ENCODE assay signal across 8 mouse cellular contexts in the genomic region with DNA sequence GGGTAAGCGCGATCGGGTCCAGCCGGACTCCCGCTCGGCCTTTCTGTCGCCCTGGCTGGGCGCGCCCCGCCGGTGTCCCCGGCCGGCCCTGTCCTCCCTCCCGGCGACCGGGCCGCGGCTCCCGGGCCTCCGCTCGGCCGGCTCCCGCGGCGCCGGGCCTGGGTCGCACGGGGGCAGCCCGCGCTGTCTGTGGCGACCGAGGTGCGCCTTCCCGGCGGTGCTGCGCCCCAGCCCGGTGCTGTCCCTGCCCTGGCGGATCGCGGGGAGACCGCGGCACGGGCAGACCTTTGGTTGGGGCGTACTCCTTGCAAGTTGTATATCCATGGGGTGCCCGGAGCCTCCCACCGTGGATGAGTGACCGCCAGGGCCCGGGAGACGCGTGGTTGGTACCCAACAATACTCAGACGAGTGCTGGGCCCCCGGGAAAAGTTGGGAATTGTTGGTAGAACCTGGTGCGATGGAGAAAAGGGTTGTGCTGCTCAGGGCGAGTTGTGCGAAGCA. TPM values are rescaled to one million over a fixed set of nuclear protein-coding genes. Genes with fewer than 3 reads are reported as not detected.
DNase-seq lines count a peak whose midpoint lies in the region; ATAC-seq and TF ChIP-seq lines count a peak whose summit lies in the region.

No protein-coding gene starts in this region.

- no peak for TF ChIP-seq CTCF in thymus, adult 2 months (IDR thresholded peaks at IDR 0.05; ENCODE audit: borderline replicate concordance, control insufficient read depth, extremely low read depth, insufficient read depth, low read length, poor library complexity)

- peaks cover 9% of the 10 kb centered on the region for H3K4me1 ChIP-seq in forebrain, embryonic 14.5 days (ENCODE audit: control insufficient read depth, insufficient read depth, low read length)
- H3K4me1 ChIP-seq in kidney, embryonic 16.5 days (ENCODE audit: insufficient read depth, low read length) = peaks cover 14% of the 10 kb centered on the region
- H3K4me1 ChIP-seq in midbrain, embryonic 11.5 days (ENCODE audit: control insufficient read depth, insufficient read depth, low read length) = peaks cover 6% of the 10 kb centered on the region; the same call in 1 of the 2 replicates
- H3K4me1 ChIP-seq in thymus, adult 2 months (replicated peaks; ENCODE audit: control insufficient read depth, insufficient read depth, low read length) = peaks cover 12% of the 10 kb centered on the region

- 1% methylated on average over 47 of the region's 55 CpGs for WGBS in forebrain, embryonic 14.5 days
- WGBS in kidney, embryonic 16.5 days = under 1% methylated on average over 47 of the region's 55 CpGs
- WGBS in midbrain, embryonic 11.5 days = under 1% methylated on average over 55 of the region's 55 CpGs
- WGBS in thymus, adult 2 months = 2% methylated on average over 54 of the region's 55 CpGs

- peak overlapping the region; percentile 85 for H3K4me3 ChIP-seq in forebrain, embryonic 14.5 days (ENCODE audit: low read depth, low read length)
- peak overlapping the region; percentile 88 for H3K4me3 ChIP-seq in kidney, embryonic 16.5 days (ENCODE audit: low read length)
- peak overlapping the region; percentile 95 for H3K4me3 ChIP-seq in midbrain, embryonic 11.5 days (ENCODE audit: low read depth, low read length)
- peak overlapping the region; percentile 47 for H3K4me3 ChIP-seq in thymus, adult 2 months (ENCODE audit: control insufficient read depth, insufficient read depth, low read length)

- peak overlapping the region; percentile 96 for H3K9ac ChIP-seq in forebrain, embryonic 14.5 days (ENCODE audit: low read length)
- H3K9ac ChIP-seq in kidney, embryonic 16.5 days (replicated peaks; ENCODE audit: low read length) = peak overlapping the region; percentile 97
- H3K9ac ChIP-seq in midbrain, embryonic 11.5 days (ENCODE audit: low read length) = peak overlapping the region; percentile 96

- no peaks in the 10 kb centered on the region for H3K27me3 ChIP-seq in forebrain, embryonic 14.5 days (replicated peaks; ENCODE audit: control insufficient read depth, insufficient read depth, low read length)
- H3K27me3 ChIP-seq in kidney, embryonic 16.5 days (ENCODE audit: insufficient read depth, low read length) = no peaks in the 10 kb centered on the region
- H3K27me3 ChIP-seq in midbrain, embryonic 11.5 days (ENCODE audit: control insufficient read depth, insufficient read depth, low read length) = no peaks in the 10 kb centered on the region
- no peaks in the 10 kb centered on the region; the same call in 1 of the 2 replicates for H3K27me3 ChIP-seq in thymus, adult 2 months (ENCODE audit: control insufficient read depth, insufficient read depth, low read length)

- intact Hi-C loops in left cerebral cortex, postnatal 4 days (cut with DNase I) = loop anchor here (5.0 kb wide), 3 partner anchors 47 to 198 kb away; no protein-coding TSS in a partner anchor
- intact Hi-C loops in left cerebral cortex, postnatal 14 days (cut with DNase I) = loop anchor here (2.0 to 5.0 kb wide), 2 partner anchors 197 to 268 kb away; a partner anchor contains a TSS

- H3K27ac ChIP-seq in forebrain, embryonic 14.5 days (ENCODE audit: low read depth, low read length) = peak overlapping the region; percentile 79
- peak overlapping the region; percentile 91 for H3K27ac ChIP-seq in kidney, embryonic 16.5 days (ENCODE audit: low read length)
- peak overlapping the region; percentile 10 for H3K27ac ChIP-seq in midbrain, embryonic 11.5 days (ENCODE audit: low read depth, low read length)
- H3K27ac ChIP-seq in thymus, adult 2 months (ENCODE audit: control insufficient read depth, insufficient read depth, low read length) = no peak overlapping the region

- peak; percentile 69 for ATAC-seq in forebrain, embryonic 14.5 days
- peak; percentile 60 for ATAC-seq in kidney, embryonic 16.5 days (ENCODE audit: low FRiP score, low TSS enrichment)
- ATAC-seq in midbrain, embryonic 11.5 days (ENCODE audit: low FRiP score) = peak; percentile 80

- peaks cover 35% of the 10 kb centered on the region for H3K36me3 ChIP-seq in forebrain, embryonic 14.5 days (ENCODE audit: control insufficient read depth, insufficient read depth, low read length)
- H3K36me3 ChIP-seq in kidney, embryonic 16.5 days (ENCODE audit: insufficient read depth, low read length) = peaks cover 33% of the 10 kb centered on the region
- H3K36me3 ChIP-seq in midbrain, embryonic 11.5 days (ENCODE audit: control insufficient read depth, insufficient read depth, low read length) = peaks cover 30% of the 10 kb centered on the region
- H3K36me3 ChIP-seq in thymus, adult 2 months (ENCODE audit: control insufficient read depth, insufficient read depth, low read length) = peaks cover 19% of the 10 kb centered on the region

- H3K4me2 ChIP-seq in forebrain, embryonic 14.5 days (ENCODE audit: low read length) = peak overlapping the region; percentile 68
- H3K4me2 ChIP-seq in kidney, embryonic 16.5 days (replicated peaks; ENCODE audit: low read depth, low read length) = peak overlapping the region; percentile 81
- H3K4me2 ChIP-seq in midbrain, embryonic 11.5 days = peak overlapping the region; percentile 68

- no peak for TF ChIP-seq POLR2A in thymus, adult 2 months (IDR thresholded peaks at IDR 0.05; ENCODE audit: control insufficient read depth, extremely low read depth, insufficient read depth, low read length, poor library complexity)

- H3K9me3 ChIP-seq in forebrain, embryonic 14.5 days (replicated peaks; ENCODE audit: control insufficient read depth, low read length) = no peaks in the 10 kb centered on the region
- no peaks in the 10 kb centered on the region for H3K9me3 ChIP-seq in kidney, embryonic 16.5 days (ENCODE audit: low read length)
- H3K9me3 ChIP-seq in midbrain, embryonic 11.5 days (ENCODE audit: control insufficient read depth, low read length) = no peaks in the 10 kb centered on the region

- DNase-seq in left cerebral cortex, postnatal 4 days = peak; percentile 44
- DNase-seq in left cerebral cortex, adult 9 months (ENCODE audit: low spot score in 2 of 2) = no peak
- DNase-seq in T-cell, adult 2 months (ENCODE audit: low spot score) = peak; percentile 27
- DNase-seq in forebrain, embryonic 14.5 days (ENCODE audit: low spot score) = peak; percentile 33
- peak; percentile 94 for DNase-seq in midbrain, embryonic 11.5 days (ENCODE audit: low spot score, missing footprints)
- peak; percentile 51 for DNase-seq in thymus, adult 2 months
- no peak for DNase-seq in left cerebral cortex, postnatal 14 days (ENCODE audit: low spot score in 2 of 2)

RNA-seq across cellular contexts. Expression of a gene that starts 0.4 kb away (rescaled TPM):
- total RNA-seq in left cerebral cortex, postnatal 4 days (2021) = 10 to 100 TPM; 14.5 to 15.1 TPM
- 4.5 and 5.0 TPM in 2 replicates for polyA plus RNA-seq in forebrain, embryonic 14.5 days (2014; fragmentation: Nextera tagmentation; extraction: Ambion mirVana)
- 4.0 and 4.1 TPM in 2 replicates for polyA plus RNA-seq in kidney, embryonic 16.5 days (2015; fragmentation: Nextera tagmentation; extraction: Ambion mirVana)
- polyA plus RNA-seq in midbrain, embryonic 11.5 days (2014; fragmentation: Nextera tagmentation; extraction: Ambion mirVana) = 7.5 and 7.6 TPM in 2 replicates
- 7.4 and 8.3 TPM in 2 replicates for polyA plus RNA-seq in thymus, adult 2 months (2012; rRNA removed)
- total RNA-seq in left cerebral cortex, postnatal 14 days (2021) = 1 to 10 TPM; 8.5 to 8.8 TPM

RNA-seq across cellular contexts. Expression of a gene that starts 11.8 kb away (rescaled TPM):
- total RNA-seq in left cerebral cortex, postnatal 4 days (2021) = 1 to 10 TPM; 1.1 to 1.4 TPM
- 0.30 and 0.78 TPM in 2 replicates for polyA plus RNA-seq in forebrain, embryonic 14.5 days (2014; fragmentation: Nextera tagmentation; extraction: Ambion mirVana)
- polyA plus RNA-seq in kidney, embryonic 16.5 days (2015; fragmentation: Nextera tagmentation; extraction: Ambion mirVana) = 10.7 and 11.9 TPM in 2 replicates
- 0.21 and 0.30 TPM in 2 replicates for polyA plus RNA-seq in midbrain, embryonic 11.5 days (2014; fragmentation: Nextera tagmentation; extraction: Ambion mirVana)
- 2.3 and 2.4 TPM in 2 replicates for polyA plus RNA-seq in thymus, adult 2 months (2012; rRNA removed)
- total RNA-seq in left cerebral cortex, postnatal 14 days (2021) = 1 to 10 TPM; 1.3 to 1.5 TPM

RNA-seq across cellular contexts. Expression of a gene that starts 15.4 kb away (rescaled TPM):
- 1 to 10 TPM; 2.8 to 4.3 TPM for total RNA-seq in left cerebral cortex, postnatal 4 days (2021)
- 2.6 and 5.6 TPM in 2 replicates for polyA plus RNA-seq in forebrain, embryonic 14.5 days (2014; fragmentation: Nextera tagmentation; extraction: Ambion mirVana)
- polyA plus RNA-seq in kidney, embryonic 16.5 days (2015; fragmentation: Nextera tagmentation; extraction: Ambion mirVana) = 1.7 and 2.0 TPM in 2 replicates
- polyA plus RNA-seq in midbrain, embryonic 11.5 days (2014; fragmentation: Nextera tagmentation; extraction: Ambion mirVana) = not detected in 2 replicates
- 4.3 and 4.5 TPM in 2 replicates for polyA plus RNA-seq in thymus, adult 2 months (2012; rRNA removed)
- 10 to 100 TPM; 15.3 to 21.0 TPM for total RNA-seq in left cerebral cortex, postnatal 14 days (2021)

RNA-seq across cellular contexts. Expression of a gene that starts 19.8 kb away (rescaled TPM):
- total RNA-seq in left cerebral cortex, postnatal 4 days (2021) = under 1 TPM; 0.22 TPM
- polyA plus RNA-seq in forebrain, embryonic 14.5 days (2014; fragmentation: Nextera tagmentation; extraction: Ambion mirVana) = 0.05 TPM in 1 of 2 replicates, not detected in the other
- 0.22 and 0.23 TPM in 2 replicates for polyA plus RNA-seq in kidney, embryonic 16.5 days (2015; fragmentation: Nextera tagmentation; extraction: Ambion mirVana)
- not detected in 2 replicates for polyA plus RNA-seq in midbrain, embryonic 11.5 days (2014; fragmentation: Nextera tagmentation; extraction: Ambion mirVana)
- 0.04 and 0.08 TPM in 2 replicates for polyA plus RNA-seq in thymus, adult 2 months (2012; rRNA removed)
- under 1 TPM; 0.18 to 0.21 TPM for total RNA-seq in left cerebral cortex, postnatal 14 days (2021)

RNA-seq across cellular contexts. Expression of a gene that starts 19.9 kb away (rescaled TPM):
- total RNA-seq in left cerebral cortex, postnatal 4 days (2021) = not detected
- not detected in 2 replicates for polyA plus RNA-seq in forebrain, embryonic 14.5 days (2014; fragmentation: Nextera tagmentation; extraction: Ambion mirVana)
- polyA plus RNA-seq in kidney, embryonic 16.5 days (2015; fragmentation: Nextera tagmentation; extraction: Ambion mirVana) = 0.42 and 0.72 TPM in 2 replicates
- polyA plus RNA-seq in midbrain, embryonic 11.5 days (2014; fragmentation: Nextera tagmentation; extraction: Ambion mirVana) = not detected in 2 replicates
- 0.10 TPM in 1 of 2 replicates, not detected in the other for polyA plus RNA-seq in thymus, adult 2 months (2012; rRNA removed)
- total RNA-seq in left cerebral cortex, postnatal 14 days (2021) = not detected

Comparison
In these comparisons a context has a peak if more than half of its experiments do, and no peak if none do; other contexts are left out.
1. DNase-seq: peak in left cerebral cortex, postnatal 4 days (single experiment), T-cell, adult 2 months (single experiment), forebrain, embryonic 14.5 days (single experiment), midbrain, embryonic 11.5 days (single experiment) and thymus, adult 2 months (single experiment); none in left cerebral cortex, adult 9 months (0 of 2) and left cerebral cortex, postnatal 14 days (0 of 2).
2. Peak in every context shown above with its lines, with median percentiles within 50 percentile points of each other: ATAC-seq, H3K4me2 ChIP-seq, H3K4me3 ChIP-seq and H3K9ac ChIP-seq.